Mouse (Mus musculus): ENCODE measurements around the gene Kdm4c. TPM values are rescaled to one million over a fixed set of nuclear protein-coding genes. Genes with fewer than 3 reads are reported as not detected.
"Not testable (repeated sequence)": the region's sequence is repeated elsewhere in the genome, so short reads cannot be mapped to it uniquely, and the experiment has no call there.

The Kdm4c gene
- total and polyA plus RNA-seq, 3 experiments: 7.5 to 8.4 TPM; not detected in 1

GRCm38 (mm10) chr4:74393162-74393561 lies 150.9 kb downstream of the Kdm4c start (continued):
- no peak for TF ChIP-seq MEF2A (IDR thresholded peaks at IDR 0.05; ENCODE audit: extremely low read depth, insufficient replicate concordance, low read depth, low read length, poor library complexity, severe bottlenecking)

DNA sequence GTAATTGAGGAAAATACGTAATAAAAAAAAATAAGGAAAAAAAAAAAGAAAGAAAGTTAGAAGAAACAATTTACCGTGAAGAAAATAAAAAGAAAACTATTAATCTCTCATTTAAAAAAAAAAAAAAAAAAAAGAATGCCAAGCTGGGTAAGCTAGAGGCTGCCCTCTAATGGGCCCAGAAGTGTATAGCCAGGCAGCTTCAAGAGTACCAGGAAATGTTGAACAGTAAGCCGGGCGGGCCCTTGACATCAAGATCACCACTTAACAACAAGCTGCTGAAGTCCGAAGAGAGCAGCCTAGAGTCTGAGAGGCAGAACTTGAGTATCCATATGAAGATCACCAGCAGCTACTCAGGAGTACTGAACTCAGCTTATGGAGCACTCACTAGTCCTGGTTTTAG lies 154.3 kb downstream of the Kdm4c start:
- peak; percentile 10 for DNase-seq (ENCODE audit: low read depth, low spot score)
- H3K27ac ChIP-seq (ENCODE audit: control insufficient read depth, low read depth, low read length): no peak overlapping the region
- TF ChIP-seq CTCF (IDR thresholded peaks at IDR 0.05 in 2 of 3, conservative IDR thresholded peaks at IDR 0.05 in 1 of 3; ENCODE audit: control insufficient read depth in 1 of 3, insufficient read depth in 1 of 3, low read depth in 2 of 3, low read length in 3 of 3, poor library complexity in 1 of 3, severe bottlenecking in 1 of 3) (peak in 1 of 3 experiments; percentile 8; a peak in 1 of 6 replicates), MYC (IDR thresholded peaks at IDR 0.05; ENCODE audit: low read depth, low read length) (no peak), GABPA (IDR thresholded peaks at IDR 0.05; ENCODE audit: low read depth, low read length) (no peak), POLR2AphosphoS5 (IDR thresholded peaks at IDR 0.05; ENCODE audit: borderline replicate concordance, low read depth, low read length) (no peak), ZNF384 (IDR thresholded peaks at IDR 0.05; ENCODE audit: low read depth, low read length) (peak; percentile 80)
- H3K79me2 ChIP-seq (ENCODE audit: control insufficient read depth, insufficient read depth, low read length, poor library complexity): no peaks in the 10 kb centered on the region
- no peak overlapping the region for H3K4me3 ChIP-seq (ENCODE audit: control insufficient read depth in 1 of 2, insufficient read depth in 1 of 2, low read depth in 2 of 2, low read length in 2 of 2)
- peaks cover 0 to 2% of the 10 kb centered on the region in 2 experiments; a peak in 1 of 4 replicates for H3K4me1 ChIP-seq (ENCODE audit: control insufficient read depth in 1 of 2, insufficient read depth in 2 of 2, low read length in 2 of 2)
- peaks cover 3 to 12% of the 10 kb centered on the region in 2 experiments for H3K36me3 ChIP-seq (ENCODE audit: control insufficient read depth in 1 of 2, insufficient read depth in 2 of 2, low read length in 2 of 2)
- no peaks in the 10 kb centered on the region for H3K27me3 ChIP-seq (ENCODE audit: control insufficient read depth in 1 of 2, insufficient read depth in 2 of 2, low read length in 2 of 2)
- no peak overlapping the region for H3K9ac ChIP-seq (ENCODE audit: control insufficient read depth, low read depth, low read length, poor library complexity, severe bottlenecking)
- no peaks in the 10 kb centered on the region for H3K9me3 ChIP-seq (replicated peaks; ENCODE audit: insufficient read depth, low read length)

DNA sequence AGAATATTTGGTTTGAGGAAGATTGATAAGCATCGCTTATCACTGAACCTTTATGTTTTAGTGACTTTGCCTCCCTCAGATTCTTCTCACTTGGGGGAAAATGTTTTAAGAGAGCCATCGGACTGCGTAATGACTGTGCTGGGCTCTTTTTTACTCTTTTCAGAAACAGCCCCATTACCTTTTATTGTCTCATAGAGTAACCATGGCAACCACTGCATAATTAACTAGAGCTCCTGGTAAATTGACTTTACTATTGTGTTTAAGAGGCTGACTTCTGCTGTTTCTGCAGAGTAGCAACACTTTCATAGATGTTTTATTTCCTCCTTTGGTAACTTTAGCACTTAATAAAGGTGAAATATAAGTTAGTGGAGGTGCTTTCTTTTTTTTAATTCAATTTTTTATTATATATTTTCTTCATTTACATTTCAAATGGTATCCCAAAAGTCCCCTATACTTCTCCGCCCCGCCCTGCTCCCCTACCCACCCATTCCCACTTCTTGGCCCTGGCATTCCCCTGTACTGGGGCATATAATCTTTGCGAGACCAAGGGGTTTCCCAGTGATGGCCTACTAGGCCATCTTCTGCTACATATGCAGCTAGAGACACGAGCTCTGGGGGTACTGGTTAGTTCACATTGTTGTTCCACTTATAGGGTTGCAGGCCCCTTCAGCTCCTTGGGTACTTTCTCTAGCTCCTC lies 159.5 kb downstream of the Kdm4c start:
- not testable (repeated sequence) for H3K79me2 ChIP-seq (ENCODE audit: control insufficient read depth, insufficient read depth, low read length, poor library complexity); DNase-seq (ENCODE audit: low read depth, low spot score); H3K9me3 ChIP-seq (replicated peaks; ENCODE audit: insufficient read depth, low read length); H3K27ac ChIP-seq (ENCODE audit: control insufficient read depth, low read depth, low read length); H3K4me3 ChIP-seq (ENCODE audit: control insufficient read depth in 1 of 2, insufficient read depth in 1 of 2, low read depth in 2 of 2, low read length in 2 of 2); H3K9ac ChIP-seq (ENCODE audit: control insufficient read depth, low read depth, low read length, poor library complexity, severe bottlenecking); H3K4me1 ChIP-seq (ENCODE audit: control insufficient read depth in 1 of 2, insufficient read depth in 2 of 2, low read length in 2 of 2); H3K27me3 ChIP-seq (ENCODE audit: control insufficient read depth in 1 of 2, insufficient read depth in 2 of 2, low read length in 2 of 2); H3K36me3 ChIP-seq (ENCODE audit: control insufficient read depth in 1 of 2, insufficient read depth in 2 of 2, low read length in 2 of 2)

GRCm38 (mm10) chr4:74408731-74409130 lies 166.4 kb downstream of the Kdm4c start:
- no peaks in the 10 kb centered on the region; a peak in 1 of 4 replicates for H3K36me3 ChIP-seq (ENCODE audit: control insufficient read depth in 1 of 2, insufficient read depth in 2 of 2, low read length in 2 of 2)
- no peak overlapping the region for H3K4me3 ChIP-seq (ENCODE audit: control insufficient read depth in 1 of 2, insufficient read depth in 1 of 2, low read depth in 2 of 2, low read length in 2 of 2)
- H3K9ac ChIP-seq (ENCODE audit: control insufficient read depth, low read depth, low read length, poor library complexity, severe bottlenecking): no peak overlapping the region
- H3K27ac ChIP-seq (ENCODE audit: control insufficient read depth, low read depth, low read length): no peak overlapping the region
- no peaks in the 10 kb centered on the region for H3K9me3 ChIP-seq (replicated peaks; ENCODE audit: insufficient read depth, low read length)
- no peak for TF ChIP-seq NELFE (IDR thresholded peaks at IDR 0.05; ENCODE audit: low read depth, low read length)
- no peak for TF ChIP-seq TAL1 (IDR thresholded peaks at IDR 0.05; ENCODE audit: low read length)
- TF ChIP-seq ELF1 (IDR thresholded peaks at IDR 0.05; ENCODE audit: low read depth, low read length): no peak
- TF ChIP-seq USF1 (IDR thresholded peaks at IDR 0.05; ENCODE audit: low read depth, low read length): no peak
- TF ChIP-seq SIN3A (IDR thresholded peaks at IDR 0.05; ENCODE audit: low read length): no peak
- TF ChIP-seq MYB (IDR thresholded peaks at IDR 0.05; ENCODE audit: low read depth, low read length): no peak
- no peak for TF ChIP-seq KAT2A (conservative IDR thresholded peaks at IDR 0.05; ENCODE audit: low read depth, low read length)
- H3K79me2 ChIP-seq (ENCODE audit: control insufficient read depth, insufficient read depth, low read length, poor library complexity): no peaks in the 10 kb centered on the region
- no peak for DNase-seq (ENCODE audit: low read depth, low spot score)
- no peaks in the 10 kb centered on the region for H3K27me3 ChIP-seq (ENCODE audit: control insufficient read depth in 1 of 2, insufficient read depth in 2 of 2, low read length in 2 of 2)
- H3K4me1 ChIP-seq (ENCODE audit: control insufficient read depth in 1 of 2, insufficient read depth in 2 of 2, low read length in 2 of 2): no peaks in the 10 kb centered on the region
